Mouse (Mus musculus) T-cell, adult 2 months (primary cell): Measurements from ENCODE around the gene Ahdc1.

Experiments
- DNase-seq: peaks from one replicate; pipeline ENCODE4 v3.0.0; 2022; ENCODE audit warnings: low spot score

Gene Ahdc1

DNA sequence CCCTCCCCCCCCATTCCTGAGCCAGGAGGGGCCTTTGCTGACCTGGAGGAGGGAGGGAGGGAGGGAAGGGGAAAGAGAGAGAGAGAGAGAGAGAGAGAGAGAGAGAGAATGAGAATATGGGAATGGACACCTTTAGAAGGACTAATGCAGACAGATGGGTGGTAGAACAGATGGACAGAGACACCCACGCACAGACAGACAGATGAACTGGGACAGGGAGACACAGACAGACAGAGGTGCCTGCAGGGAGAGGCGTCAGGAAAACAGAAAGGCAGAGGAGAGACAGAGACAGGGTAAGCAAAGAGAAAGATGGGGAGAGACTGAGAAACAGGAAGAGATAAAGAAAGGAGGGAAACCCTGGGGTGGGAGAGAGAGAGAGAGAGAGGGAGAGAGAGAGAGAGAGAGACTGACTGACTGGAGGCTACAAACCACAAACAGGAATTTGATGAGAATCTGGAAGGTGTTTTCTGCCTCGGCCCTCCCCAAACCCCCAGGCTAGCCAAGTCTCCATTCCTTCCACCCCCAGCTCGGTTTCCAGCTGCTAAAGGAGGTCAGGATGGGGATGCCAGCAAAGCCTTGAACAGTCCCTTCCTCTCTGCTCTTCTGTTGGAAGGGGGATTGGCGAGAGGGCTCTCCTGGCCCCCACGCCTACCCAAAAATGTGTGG lies 6.7 kb downstream of the Ahdc1 start:
- DNase-seq, result no peak

DNA sequence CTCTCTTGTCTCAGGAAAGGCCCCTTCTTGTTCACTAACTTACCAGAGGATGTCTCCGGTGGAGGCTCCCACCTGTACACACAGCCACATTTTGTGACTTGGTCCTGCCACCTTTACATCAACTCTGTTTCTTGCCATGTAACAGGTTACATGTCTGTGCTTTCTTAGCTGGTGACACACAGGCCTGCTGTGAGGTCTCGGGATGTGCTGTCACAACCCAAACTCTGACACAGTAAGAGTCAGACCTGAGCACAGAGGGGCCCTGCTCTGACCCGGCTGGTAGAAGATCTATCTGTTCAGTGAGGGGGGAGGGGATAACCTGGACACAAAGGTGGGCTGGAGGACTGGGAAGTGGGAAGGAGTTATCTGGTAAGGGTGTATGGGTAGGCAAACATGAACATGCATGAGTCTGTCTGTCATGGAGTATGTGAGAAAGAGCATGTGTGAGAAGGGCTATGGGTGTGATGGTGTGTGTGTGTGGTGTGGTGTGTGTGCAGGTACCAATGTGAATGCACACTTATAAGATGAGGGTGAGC lies 7.3 kb downstream of the Ahdc1 start:
- no peak for DNase-seq

GRCm38 (mm10) chr4:133020721-133021120 lies 9.7 kb downstream of the Ahdc1 start:
- DNase-seq, result no peak

GRCm38 (mm10) chr4:133021181-133021671 lies 10.2 kb downstream of the Ahdc1 start:
- DNase-seq, result no peak

GRCm38 (mm10) chr4:133022217-133022616 lies 11.2 kb downstream of the Ahdc1 start:
- no peak for DNase-seq

DNA sequence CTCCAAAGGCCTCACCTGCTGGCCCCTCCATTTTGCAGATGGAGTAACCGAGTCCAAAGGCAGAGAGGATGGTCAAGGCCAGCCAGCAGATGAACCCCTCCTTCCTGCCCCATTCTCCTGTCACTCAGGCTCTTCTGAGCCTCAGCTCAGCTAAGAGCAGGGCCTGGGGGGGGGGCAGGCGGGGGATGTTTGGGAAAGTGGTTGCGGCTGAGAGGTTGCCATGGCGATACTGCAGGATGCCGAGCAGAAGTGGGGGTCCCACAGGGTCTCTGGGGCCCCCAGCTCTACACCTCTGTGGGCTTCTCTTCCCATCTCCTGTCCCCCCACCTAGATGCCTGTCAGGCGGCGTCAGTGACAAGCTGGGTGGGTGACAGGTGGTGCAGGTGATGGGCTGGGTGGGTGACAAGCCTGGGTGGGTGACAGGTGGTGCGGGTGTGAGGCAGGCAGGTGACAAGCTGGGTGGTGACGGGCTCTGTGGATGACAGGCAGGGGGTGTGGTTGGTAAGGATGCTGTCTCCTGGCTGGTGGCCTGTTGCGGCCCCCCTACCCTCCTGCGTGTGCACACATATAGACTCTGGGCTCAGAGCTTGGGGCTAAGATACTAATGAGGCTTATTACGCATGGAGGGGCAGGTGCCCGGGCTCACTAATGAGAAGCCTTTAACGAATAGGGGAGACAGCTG lies 12.0 kb downstream of the Ahdc1 start:
- DNase-seq, result no peak

DNA sequence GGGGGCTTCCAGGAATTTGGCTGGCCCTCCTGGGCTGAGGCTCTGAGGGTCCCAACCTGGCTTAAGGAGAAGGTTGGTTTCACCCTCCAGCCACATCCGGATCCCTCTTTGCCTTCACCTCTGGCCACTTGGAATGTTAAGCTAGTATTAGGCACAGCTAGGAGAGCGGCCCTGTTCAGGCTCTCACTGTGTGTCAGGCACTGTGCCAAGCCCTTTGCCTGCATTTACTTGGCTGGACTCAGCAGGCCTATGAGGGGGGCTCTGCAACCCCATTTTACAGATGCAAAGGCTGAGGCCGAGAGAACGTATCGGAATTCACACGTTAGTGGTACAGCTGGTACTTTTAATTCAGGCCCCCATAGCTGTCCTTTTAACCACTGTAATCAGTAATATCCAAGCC lies 12.6 kb downstream of the Ahdc1 start:
- DNase-seq, result no peak

GRCm38 (mm10) chr4:133024404-133024803 lies 13.3 kb downstream of the Ahdc1 start:
- DNase-seq, result no peak

DNA sequence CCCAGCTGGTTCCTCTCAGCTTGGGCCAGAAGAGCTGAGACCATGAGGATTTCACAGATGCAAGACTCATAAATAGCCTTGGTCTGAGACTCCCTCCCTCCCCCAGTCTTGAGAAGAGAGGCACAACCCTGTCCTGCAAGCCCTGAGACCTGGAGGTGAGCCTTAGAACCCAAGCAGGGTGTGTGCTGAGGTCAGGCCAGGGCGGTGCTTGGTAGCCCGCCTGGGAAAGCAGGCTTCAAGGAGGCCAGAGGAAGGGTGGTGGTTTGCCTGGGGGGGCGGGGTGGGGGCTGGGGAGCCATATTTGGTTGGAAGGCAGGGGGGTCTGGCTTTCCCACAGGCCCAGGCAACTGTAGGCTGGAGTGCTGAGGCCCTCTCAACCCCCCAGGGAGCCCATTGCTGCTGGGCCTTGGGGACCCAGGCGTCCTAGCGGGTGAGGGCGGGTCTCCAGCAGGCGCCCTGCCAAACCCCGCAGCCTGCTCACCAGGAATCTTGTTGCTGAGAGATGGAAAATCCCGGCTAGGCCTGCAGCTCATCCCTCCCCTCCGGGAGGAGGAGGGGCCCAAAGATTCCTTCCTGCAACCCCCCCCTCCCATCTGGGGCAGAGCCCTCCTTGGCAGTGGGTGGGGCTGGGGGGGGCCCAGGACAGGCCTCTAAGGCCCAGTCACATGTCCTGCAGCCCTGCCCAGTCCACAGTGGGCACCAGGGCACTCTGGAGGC lies 14.1 kb downstream of the Ahdc1 start:
- DNase-seq, result no peak

- no peak for DNase-seq
Measured at GRCm38 (mm10) chr4:133026272-133026671, 15.2 kb downstream of the Ahdc1 start.

DNA sequence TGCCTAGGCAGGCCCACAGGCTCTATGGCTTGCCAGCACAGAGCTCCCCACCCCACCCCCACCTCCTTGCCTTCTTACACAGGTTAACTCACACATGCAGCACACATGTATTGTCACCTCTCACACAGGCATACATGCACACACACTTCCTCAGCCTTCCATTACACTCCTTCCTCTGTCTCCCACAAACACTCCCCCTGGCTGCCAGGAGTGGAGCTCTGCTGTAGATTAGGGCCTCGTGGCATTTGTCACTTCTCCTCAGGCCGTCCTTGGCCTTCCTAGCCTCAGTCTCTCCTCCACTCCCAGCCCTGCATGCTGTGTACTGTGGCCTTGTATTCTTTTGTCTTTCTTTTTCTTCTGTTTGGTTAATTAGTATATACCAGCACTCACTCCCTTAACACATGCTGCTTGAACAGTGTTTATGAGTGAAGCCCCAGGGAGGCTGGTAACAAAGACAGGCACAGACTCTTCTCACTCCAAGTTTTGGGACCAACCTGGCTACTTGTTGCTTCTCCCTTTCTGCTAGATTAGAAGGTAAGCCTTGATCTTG lies 15.8 kb downstream of the Ahdc1 start:
- no peak for DNase-seq

GRCm38 (mm10) chr4:133027721-133028120 lies 16.7 kb downstream of the Ahdc1 start:
- no peak for DNase-seq

DNA sequence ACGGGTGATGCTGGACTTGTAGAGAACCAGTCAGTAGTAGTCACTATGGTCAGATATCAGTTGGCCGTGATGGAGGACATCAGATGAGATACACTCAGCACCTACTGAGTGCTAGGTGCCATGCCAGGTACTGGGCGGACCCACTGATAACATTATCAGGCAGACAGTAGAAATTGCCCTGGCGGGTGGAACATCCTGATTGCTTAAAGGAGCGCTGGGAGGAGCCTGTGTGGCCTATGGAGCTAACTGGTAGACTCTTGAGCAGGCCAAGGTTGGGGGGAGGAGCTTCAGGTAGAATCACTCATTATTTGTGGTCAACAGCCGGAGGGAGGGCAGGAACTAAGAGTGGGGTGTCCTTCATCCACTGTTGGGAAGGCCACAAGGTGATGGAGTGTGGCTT lies 17.1 kb downstream of the Ahdc1 start:
- DNase-seq, result no peak

- DNase-seq, result no peak
Measured at GRCm38 (mm10) chr4:133028875-133029274, 17.8 kb downstream of the Ahdc1 start.

GRCm38 (mm10) chr4:133032410-133033095 lies 21.5 kb downstream of the Ahdc1 start:
- no peak for DNase-seq

- DNase-seq, result no peak
Measured at GRCm38 (mm10) chr4:133034478-133034877, 23.4 kb downstream of the Ahdc1 start.

DNA sequence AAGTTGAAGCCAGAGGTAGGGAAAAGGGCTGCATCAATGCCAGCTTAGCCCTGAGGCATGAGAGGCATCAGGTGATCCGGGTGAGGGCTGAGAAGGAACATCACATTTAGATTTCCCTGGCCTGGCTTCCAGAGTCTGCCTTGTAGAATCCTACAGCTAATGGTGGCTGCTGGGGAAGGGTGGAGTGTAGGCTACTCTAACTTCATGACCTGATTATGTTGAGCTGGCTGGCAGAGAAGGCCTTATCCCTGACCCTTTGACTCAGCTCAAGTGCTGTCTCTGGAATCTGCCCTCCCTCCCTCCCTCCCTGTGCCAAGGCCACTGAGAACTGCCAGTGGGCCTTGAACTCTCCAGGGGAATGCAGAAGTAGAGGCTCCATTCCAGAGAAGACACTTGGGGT lies 24.4 kb downstream of the Ahdc1 start:
- DNase-seq, result no peak

GRCm38 (mm10) chr4:133035946-133036345 lies 24.9 kb downstream of the Ahdc1 start:
- DNase-seq, result no peak

DNA sequence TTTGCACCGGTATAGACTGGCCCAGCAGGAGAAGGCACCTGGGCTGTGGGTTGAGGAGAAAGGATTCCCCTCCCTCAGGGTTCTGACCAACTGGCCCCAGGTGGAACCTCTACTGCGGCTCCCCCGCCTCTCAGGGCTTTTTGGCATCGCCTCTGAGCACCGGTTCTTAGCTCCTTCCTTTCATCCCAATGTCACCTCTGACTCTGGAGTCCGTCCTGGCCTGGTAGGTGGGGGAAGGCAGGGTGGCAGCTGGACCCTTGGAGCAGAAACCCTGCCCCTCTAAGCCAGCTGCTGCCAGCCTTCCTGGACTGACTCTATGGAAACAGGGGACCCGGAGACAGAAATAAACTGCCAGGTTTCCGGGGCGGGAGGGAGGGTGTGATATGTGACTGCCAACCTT lies 26.2 kb downstream of the Ahdc1 start:
- DNase-seq, result no peak

DNA sequence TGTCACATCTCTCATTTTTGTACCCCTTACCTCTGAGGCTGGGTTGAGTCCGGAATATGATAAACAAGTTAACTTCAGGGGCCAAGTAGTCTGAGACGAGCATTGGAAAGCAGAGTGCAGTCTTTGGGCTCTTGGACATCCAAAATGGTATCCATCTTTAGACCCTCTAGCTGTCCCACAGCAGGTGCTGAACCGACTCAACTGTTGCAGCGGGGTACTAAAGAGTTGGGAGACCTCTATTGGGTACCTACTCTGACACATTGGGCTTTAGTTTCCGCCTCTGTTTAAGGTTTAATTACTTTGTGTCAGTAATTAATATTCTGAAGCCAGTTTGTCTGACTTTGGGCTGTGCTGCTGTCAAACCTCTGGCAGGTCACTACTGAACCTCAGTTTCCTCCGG lies 26.7 kb downstream of the Ahdc1 start:
- DNase-seq, result no peak

DNA sequence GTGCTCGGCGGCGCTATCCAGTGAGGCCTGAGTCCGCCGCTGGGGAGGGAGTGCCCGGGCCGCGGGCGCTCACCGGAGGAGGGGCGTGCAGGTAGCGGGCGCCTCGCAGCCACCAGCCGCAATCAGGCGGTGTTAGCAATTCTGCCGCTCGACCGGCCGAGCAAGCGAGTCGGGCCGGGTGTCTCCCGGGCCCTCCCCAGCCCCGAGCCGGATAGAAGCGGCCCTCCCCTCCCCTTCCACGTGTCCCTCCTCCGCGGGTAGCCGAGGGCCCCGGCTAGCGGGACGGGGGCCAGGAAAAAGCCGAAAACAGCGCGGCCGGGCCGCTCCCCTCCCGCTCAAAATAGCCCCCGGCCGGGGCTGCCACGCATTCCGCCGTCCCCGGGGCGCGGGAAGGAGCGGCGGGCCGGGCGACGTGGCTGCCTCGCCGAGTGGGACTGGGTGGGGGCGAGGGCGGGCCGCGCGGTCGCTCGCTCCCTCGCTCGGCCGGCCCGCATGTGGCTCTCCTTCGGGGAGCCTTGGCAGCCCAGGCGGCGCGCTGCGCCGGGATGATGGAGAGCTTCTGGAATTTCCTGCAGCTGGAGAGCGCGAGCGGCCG lies 27.6 kb downstream of the Ahdc1 start:
- DNase-seq, result no peak
